Mouse (Mus musculus) cortical plate, adult 2 months (tissue): ENCODE measurements around the gene Rdh11.

Experiments used
- CTCF ChIP-seq: fragments of 200-500 bp; IDR thresholded peaks from 2 replicates; pipeline ENCODE4 v1.5.1; 2011; ENCODE audit warnings: mild to moderate bottlenecking, control low read depth, low read length; ENCODE audit not compliant: insufficient read depth; ENCODE audit errors: extremely low read depth
- POLR2A ChIP-seq: fragments of 200-500 bp; IDR thresholded peaks from 2 replicates; pipeline ENCODE4 v1.6.1; 2011; ENCODE audit warnings: mild to moderate bottlenecking, low read length, control low read depth; ENCODE audit not compliant: insufficient read depth; ENCODE audit errors: extremely low read depth

DNA sequence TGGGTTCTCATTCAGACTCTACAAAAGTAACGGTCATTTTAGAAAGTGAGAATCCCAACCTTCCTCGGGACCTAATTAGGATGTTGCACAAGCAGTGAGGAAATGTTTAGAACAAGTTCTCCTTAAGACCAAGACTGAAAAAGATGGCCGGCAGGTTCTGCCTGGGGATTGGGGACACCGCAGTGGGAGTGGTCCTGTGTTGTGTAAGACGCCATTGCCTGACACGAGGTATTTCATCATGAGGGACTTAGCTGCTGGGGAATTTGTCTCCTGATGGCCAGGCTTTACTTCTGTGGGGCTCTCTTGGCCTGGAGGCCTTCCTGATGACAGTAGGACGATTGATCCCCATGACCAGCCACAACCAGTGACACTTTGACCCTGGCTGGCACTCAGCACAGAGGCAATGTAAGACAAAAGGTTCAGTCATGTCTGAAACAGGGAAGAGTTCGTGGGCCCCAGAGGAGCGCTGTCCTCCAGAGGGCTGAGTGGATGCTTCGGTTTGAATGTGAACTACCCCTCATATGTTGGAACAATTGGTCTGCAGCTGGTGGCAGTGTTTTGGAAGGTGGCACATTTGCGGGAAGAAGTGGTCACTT lies 43.5 kb upstream of the Rdh11 start:
- TF ChIP-seq CTCF: no peak
- TF ChIP-seq POLR2A: no peak
